Mouse (Mus musculus) embryonic facial prominence, embryonic 11.5 days (tissue): Measurements from ENCODE around the gene Slc35f5. TPM values are rescaled to one million over a fixed set of nuclear protein-coding genes. Genes with fewer than 3 reads are reported as not detected.

Experiments used
- ATAC-seq: fragments of 200-750 bp; cut with Nextera tagmentation; replicated peaks from 2 replicates; pipeline ENCODE4 v1.8.0; 2017; ENCODE audit warnings: low read depth; ENCODE audit not compliant: insufficient number of reproducible peaks, low FRiP score, low TSS enrichment
- DNase-seq: peaks from one replicate; pipeline ENCODE4 v3.0.0-alpha.2; 2015; ENCODE audit warnings: low spot score
- H3K27ac ChIP-seq: fragments of 300-500 bp; sonication (generic); replicated peaks from 2 replicates; pipeline ENCODE4 v1.5.1; 2014; ENCODE audit warnings: mild to moderate bottlenecking, low read depth, low read length, control low read depth
- H3K27me3 ChIP-seq: fragments of 300-500 bp; sonication (generic); 2 replicates; pipeline ENCODE4 v1.6.1; 2014; ENCODE audit warnings: mild to moderate bottlenecking, low read length, moderate library complexity, mixed read lengths; ENCODE audit not compliant: control insufficient read depth, insufficient read depth
- H3K36me3 ChIP-seq: fragments of 300-500 bp; sonication (generic); replicated peaks from 2 replicates; pipeline ENCODE4 v1.6.1; 2014; ENCODE audit warnings: low read depth, mild to moderate bottlenecking, low read length, moderate library complexity, mixed read lengths; ENCODE audit not compliant: control insufficient read depth, insufficient read depth
- H3K4me1 ChIP-seq: fragments of 300-500 bp; sonication (generic); 2 replicates; pipeline ENCODE4 v1.6.1; 2014; ENCODE audit warnings: low read length, mixed read lengths; ENCODE audit not compliant: control insufficient read depth, insufficient read depth
- H3K4me2 ChIP-seq: fragments of 300-500 bp; sonication (generic); 2 replicates; pipeline ENCODE4 v1.6.1; 2014; ENCODE audit warnings: low read depth, mild to moderate bottlenecking, control low read depth, low read length, moderate library complexity
- H3K4me3 ChIP-seq: fragments of 300-500 bp; sonication (generic); 2 replicates; pipeline ENCODE4 v1.5.1; 2014; ENCODE audit warnings: low read depth, low read length, control low read depth
- H3K9ac ChIP-seq: fragments of 300-500 bp; sonication (generic); replicated peaks from 2 replicates; pipeline ENCODE4 v1.6.1; 2014; ENCODE audit warnings: mild to moderate bottlenecking, control low read depth, low read length
- H3K9me3 ChIP-seq: fragments of 300-500 bp; sonication (generic); replicated peaks from 2 replicates; pipeline ENCODE4 v1.6.1; 2016; ENCODE audit warnings: mild to moderate bottlenecking, low read length, inconsistent platforms, mixed read lengths; ENCODE audit not compliant: control insufficient read depth
- WGBS: fragments of 180-500 bp; shearing (Covaris S2); extraction: QIAGEN DNeasy Blood & Tissue Kit; methylation state at CpG from one replicate; pipeline ENCODE4 v1.1.7; 2014; 5-methylcytosine and 5-hydroxymethylcytosine counted together
- polyA plus RNA-seq: library from polyadenylated mRNA; unstranded; fragments of >200 nt; fragmentation: Nextera tagmentation; extraction: Ambion mirVana; gene quantifications from 2 replicates; pipeline ENCODE4 v1.2.1, GENCODE M21; 2014

Slc35f5 gene
- 32.1 and 35.0 TPM in 2 replicates for polyA plus RNA-seq

DNA sequence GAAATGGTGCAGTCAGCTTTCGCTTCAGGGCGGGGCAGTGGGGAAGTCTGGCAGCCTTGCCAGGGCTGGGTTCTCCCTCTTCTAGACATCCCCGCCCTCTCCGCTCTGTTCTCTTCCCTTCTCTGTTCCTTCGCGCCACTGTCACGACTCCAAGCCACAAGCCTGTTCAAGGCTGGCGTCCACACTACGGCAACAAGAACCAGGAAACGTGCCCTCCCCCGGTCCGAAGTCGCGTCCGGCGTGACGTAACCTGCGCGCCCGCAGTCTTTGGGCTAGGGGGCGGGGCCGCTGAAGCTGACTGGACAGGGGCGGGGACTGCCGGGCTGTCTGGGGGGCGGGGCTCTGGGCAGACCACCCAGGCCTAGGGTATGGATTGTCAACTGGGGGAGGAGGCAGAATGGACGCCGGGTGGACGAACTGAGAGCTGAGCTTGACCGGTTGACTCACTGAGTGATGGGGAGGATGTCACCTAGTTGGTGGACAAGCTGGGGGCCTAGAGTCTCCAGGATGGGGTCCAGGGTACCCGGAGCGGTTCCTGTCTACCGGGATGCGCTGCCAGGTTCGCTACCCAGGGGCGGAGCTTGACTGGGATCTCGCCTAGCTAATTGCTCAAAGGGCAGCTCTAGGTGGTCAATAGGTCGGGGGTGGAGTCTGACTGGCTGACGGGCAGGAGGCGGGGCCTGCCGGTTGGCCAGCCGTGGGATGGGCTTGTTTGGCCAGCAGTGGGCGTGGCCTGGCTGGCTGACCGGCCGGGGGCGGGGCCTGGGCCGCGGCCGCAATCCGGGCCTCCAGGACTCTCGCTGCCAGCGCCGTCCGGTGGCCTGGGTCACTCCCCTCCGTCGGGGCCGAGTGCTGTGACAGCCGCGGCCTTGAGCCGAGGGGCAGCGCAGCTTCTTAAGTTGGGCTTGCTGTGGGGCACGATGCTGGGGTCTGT is at the start of gene Slc35f5:
Gene Slc35f5, plus strand, starts transcription at position 337 of the 934 bp plus-strand sequence.
- no peaks in the 10 kb centered on the region for H3K9me3 ChIP-seq
- peak within 1 kb of the TSS; percentile 68 for H3K4me3 ChIP-seq
- no peaks in the 10 kb centered on the region for H3K4me1 ChIP-seq
- H3K27ac ChIP-seq = peak within 1 kb of the TSS; percentile 65
- WGBS = under 1% methylated on average over 61 of the region's 61 CpGs
- ATAC-seq (peak; percentile 93), DNase-seq (peak; percentile 94)
- no peaks in the 10 kb centered on the region for H3K36me3 ChIP-seq
- peak within 1 kb of the TSS; percentile 72 for H3K4me2 ChIP-seq
- no peaks in the 10 kb centered on the region for H3K27me3 ChIP-seq
- H3K9ac ChIP-seq = peak within 1 kb of the TSS; percentile 71

DNA sequence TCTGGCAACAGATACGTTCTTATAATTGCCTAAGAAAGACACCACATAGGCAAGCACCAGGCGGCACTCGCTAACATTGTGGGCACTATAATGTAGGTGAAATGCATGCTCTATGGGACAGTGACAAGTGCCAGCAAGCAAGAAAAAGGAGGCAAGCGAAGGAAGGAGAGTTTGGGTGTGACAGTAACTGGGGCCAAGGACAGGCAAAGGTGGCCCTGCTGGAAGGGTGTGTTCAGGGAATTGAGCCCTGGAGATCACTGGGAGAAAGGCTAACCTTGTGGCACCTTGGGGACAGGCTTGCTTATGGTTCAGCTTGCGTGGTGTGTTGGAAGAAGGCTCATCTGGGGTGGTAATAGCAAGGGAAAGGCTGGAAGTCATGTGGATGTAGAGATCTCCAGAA is 45.7 kb upstream of the Slc35f5 start:
- H3K4me3 ChIP-seq = no peak overlapping the region
- no peaks in the 10 kb centered on the region for H3K27me3 ChIP-seq
- H3K36me3 ChIP-seq = no peaks in the 10 kb centered on the region
- no peak overlapping the region for H3K9ac ChIP-seq
- 91% methylated on average over 5 of the region's 5 CpGs for WGBS
- no peak for DNase-seq
- ATAC-seq = no peak
- H3K4me2 ChIP-seq = no peak overlapping the region
- H3K9me3 ChIP-seq = no peaks in the 10 kb centered on the region
- H3K27ac ChIP-seq = no peak overlapping the region
- H3K4me1 ChIP-seq = no peaks in the 10 kb centered on the region

DNA sequence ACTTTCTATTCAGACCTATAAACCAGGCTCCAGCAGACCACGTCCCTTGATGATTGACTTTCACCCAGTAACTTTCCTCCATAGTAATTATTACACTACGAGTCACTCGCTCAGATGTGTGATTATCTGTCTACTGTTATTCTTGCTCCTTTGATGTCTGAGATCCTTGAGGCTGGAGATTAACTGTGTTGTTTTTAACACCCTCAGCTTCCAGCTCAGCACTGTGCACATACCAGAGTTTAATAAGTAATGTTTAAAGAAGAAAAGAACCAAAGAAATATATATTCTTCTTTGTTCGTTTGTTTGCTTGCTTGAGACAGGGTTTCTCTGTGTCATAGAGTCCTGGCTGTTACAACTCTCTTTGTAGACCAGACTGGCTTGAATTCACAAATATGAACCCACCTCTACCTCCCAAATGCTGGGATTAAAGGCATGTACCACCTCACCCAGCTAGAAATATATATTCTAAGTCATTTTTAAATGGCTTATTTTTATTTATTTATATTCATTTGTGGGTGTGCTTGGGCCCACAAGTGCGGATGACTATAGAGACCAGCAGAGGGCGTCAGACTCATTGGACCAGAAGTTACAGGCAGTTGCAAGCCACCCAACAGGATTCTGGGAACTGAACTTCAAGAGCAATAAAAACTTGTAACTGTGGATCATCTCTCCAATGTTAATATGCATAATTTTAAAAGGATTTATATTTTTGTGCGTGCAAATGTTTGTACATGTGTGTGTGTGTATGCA is 43.3 kb upstream of the Slc35f5 start:
- Histone ChIP-seq H3K4me2 (no peak overlapping the region), H3K9me3 (no peaks in the 10 kb centered on the region), H3K36me3 (no peaks in the 10 kb centered on the region), H3K4me3 (no peak overlapping the region), H3K27ac (no peak overlapping the region), H3K27me3 (no peaks in the 10 kb centered on the region), H3K4me1 (no peaks in the 10 kb centered on the region), H3K9ac (no peak overlapping the region)
- ATAC-seq (no peak), DNase-seq (no peak)
- 76% methylated on average over 7 of the region's 7 CpGs for WGBS

DNA sequence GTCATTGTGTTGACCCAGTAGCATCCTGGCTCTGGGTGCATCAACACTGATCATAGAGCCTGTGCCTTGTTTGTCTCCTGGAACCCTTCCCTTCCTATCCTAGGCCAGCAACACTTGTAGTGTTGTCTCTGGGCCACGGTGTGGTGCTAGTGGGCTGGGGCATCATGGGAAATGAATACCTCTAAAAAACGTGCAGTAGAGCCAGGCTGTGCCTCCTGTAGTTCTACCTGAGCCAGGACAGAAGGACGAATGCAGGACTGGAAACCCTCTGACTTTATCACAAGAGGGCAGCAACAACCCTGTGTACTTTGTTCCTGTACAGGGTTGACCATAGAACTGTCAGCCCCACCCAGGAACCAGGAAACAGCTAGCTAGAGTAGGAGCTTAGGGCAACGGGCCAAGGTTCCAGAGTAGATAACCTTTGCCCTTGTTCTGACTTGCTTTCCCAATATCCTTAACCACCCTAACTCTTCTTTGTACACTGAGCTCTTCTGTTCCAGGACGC is 41.2 kb upstream of the Slc35f5 start:
- Histone ChIP-seq H3K4me2 (no peak overlapping the region), H3K9me3 (no peaks in the 10 kb centered on the region), H3K27ac (no peak overlapping the region), H3K4me3 (no peak overlapping the region), H3K4me1 (no peaks in the 10 kb centered on the region), H3K27me3 (no peaks in the 10 kb centered on the region), H3K36me3 (no peaks in the 10 kb centered on the region), H3K9ac (no peak overlapping the region)
- 57% methylated on average over 5 of the region's 5 CpGs for WGBS
- DNase-seq = no peak
- ATAC-seq = no peak

DNA sequence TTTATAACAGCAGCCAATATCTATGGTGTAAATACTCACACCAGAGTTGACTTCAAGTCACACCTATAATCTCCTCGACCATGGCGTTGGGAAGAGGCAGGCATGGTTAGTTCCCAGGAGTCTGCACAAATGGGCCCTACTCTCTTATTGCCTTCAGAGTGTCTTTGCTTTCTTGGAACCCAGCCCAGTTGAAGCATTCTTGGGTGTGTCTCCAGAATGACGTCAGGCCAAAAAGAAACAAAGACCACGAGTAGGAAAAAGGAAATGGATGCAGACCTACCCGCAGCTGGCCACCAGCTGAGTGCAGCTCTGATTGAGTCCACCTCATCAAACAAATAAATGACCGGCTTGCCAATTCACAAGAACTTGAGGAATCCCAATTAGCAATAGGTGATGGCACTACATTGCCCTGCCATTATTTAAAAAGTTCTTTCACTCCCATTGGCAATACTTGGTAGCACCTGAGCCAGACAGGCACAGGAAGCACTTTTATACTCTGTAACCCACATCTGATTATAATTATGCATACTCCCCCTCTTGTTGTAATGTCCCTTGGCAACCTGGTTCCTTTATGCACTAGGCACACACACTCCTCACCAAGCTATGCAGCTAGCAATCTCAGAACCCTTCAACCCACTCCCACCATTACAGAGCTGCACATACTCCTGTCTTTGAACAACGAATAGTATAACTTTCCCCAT is 34.3 kb upstream of the Slc35f5 start:
- H3K36me3 ChIP-seq = no peaks in the 10 kb centered on the region
- H3K4me2 ChIP-seq = no peak overlapping the region
- H3K4me1 ChIP-seq = no peaks in the 10 kb centered on the region
- H3K9ac ChIP-seq = no peak overlapping the region
- no peak overlapping the region for H3K4me3 ChIP-seq
- 76% methylated on average over 7 of the region's 7 CpGs for WGBS
- DNase-seq (peak; percentile 3), ATAC-seq (no peak)
- H3K9me3 ChIP-seq = no peaks in the 10 kb centered on the region
- no peak overlapping the region for H3K27ac ChIP-seq
- no peaks in the 10 kb centered on the region for H3K27me3 ChIP-seq

DNA sequence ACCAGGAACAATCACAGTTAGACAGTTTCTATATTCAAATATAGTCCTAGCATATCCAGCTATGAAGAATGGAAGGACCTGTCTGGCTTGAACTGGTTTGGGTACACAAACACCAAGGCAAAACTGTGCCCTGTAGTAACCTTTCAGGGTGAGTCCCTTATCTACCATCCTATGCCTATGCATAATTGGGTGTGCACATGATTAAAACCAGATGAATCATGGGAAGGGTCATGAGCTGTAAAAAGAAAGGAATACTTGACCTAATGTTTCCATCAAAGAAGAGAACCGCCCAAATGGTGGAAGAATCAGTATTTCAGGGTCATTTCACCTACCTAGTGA is 33.8 kb upstream of the Slc35f5 start:
- Histone ChIP-seq H3K9me3 (no peaks in the 10 kb centered on the region), H3K27me3 (no peaks in the 10 kb centered on the region), H3K4me2 (no peak overlapping the region), H3K27ac (no peak overlapping the region), H3K36me3 (no peaks in the 10 kb centered on the region), H3K4me3 (no peak overlapping the region), H3K9ac (no peak overlapping the region), H3K4me1 (no peaks in the 10 kb centered on the region)
- DNase-seq (no peak), ATAC-seq (no peak)
- 74% methylated on average over 1 of the region's 1 CpGs for WGBS

DNA sequence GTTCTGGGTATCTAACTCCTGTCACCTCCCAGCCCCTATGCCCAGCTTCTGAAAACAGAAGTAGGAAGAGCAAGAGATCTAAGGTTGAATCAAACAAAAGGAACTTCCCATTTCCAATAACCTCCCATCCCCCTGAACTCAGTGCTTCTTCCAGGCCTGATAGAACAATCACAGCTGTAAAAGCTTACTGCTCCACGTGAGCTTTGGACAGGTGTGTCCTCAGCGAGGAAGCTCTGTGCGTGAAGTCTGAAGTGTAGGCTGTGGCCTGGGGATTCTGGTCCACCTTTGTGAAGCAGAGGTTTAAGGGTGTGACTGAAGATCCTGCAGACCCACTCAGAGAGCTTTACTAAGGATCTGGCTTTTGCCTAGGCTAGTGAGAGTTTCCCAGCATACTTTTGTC is 33.0 kb upstream of the Slc35f5 start:
- Histone ChIP-seq H3K27me3 (no peaks in the 10 kb centered on the region), H3K36me3 (no peaks in the 10 kb centered on the region), H3K4me3 (no peak overlapping the region), H3K27ac (no peak overlapping the region), H3K4me2 (no peak overlapping the region), H3K9me3 (no peaks in the 10 kb centered on the region), H3K9ac (no peak overlapping the region), H3K4me1 (no peaks in the 10 kb centered on the region)
- DNase-seq (no peak), ATAC-seq (no peak)
- 79% methylated on average over 3 of the region's 3 CpGs for WGBS
